Mouse (Mus musculus): ENCODE results near the gene Cdipt. TPM values are rescaled to one million over a fixed set of nuclear protein-coding genes. Genes with fewer than 3 reads are reported as not detected.

Cdipt gene
- polyA plus RNA-seq, 1 experiment from 2014 or later = 117 TPM

DNA sequence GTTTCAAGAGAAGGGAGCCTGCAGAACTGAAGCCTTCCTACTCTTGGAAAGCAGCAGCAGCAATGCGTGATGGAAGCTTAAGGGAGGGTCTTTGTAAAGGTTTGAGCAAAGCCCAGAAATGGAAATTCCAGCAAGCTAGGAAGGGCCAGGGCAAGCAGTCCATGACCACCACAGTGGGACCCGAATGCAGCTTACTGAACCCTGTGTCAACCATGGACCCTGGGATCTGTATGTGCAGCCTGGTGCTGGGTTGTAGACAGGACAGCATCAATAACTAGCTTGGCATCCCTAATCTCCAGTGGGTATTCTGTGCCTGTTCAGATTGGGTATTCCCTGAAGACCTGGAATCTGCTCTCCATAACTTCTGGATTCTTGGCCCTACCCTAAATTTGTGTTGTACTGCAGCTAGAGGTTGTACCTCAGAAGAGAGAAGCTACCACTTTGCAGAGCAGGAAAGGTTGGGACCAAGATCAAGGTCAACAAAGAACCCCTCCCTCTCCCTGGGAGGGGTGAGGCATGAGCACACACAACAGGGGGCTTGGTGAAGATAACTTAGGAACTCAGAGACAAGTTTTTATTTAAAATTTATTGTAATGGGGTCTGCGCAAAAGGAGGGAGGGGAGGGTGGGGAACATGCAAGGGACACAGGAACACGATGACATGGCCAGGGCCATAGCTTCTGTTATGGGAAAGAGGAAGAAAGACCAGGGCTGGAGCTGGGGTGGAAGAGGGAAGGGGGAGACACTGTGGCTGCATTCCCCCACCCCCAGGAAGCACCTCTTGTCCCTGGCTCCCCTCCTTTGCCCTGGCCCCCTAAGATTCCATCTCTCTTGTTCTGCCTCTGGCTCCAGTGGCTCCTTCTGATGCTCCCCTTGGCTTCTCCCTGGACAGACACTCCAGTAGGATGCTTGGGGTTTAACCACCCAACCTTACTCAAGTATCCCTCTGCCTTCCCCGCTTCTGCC, 46.1 kb downstream of the Cdipt start:
- peak overlapping the region; percentile 56 for H3K9ac ChIP-seq
- H3K9me3 ChIP-seq = no peaks in the 10 kb centered on the region
- WGBS = 40% methylated on average over 5 of the region's 5 CpGs
- H3K27ac ChIP-seq = peak overlapping the region; percentile 83
- H3K4me2 ChIP-seq = peak overlapping the region; percentile 88
- H3K36me3 ChIP-seq = peaks cover 26% of the 10 kb centered on the region
- no peak for ATAC-seq (ENCODE audit: borderline replicate concordance, extremely low read depth, low FRiP score, low TSS enrichment)
- no peaks in the 10 kb centered on the region for H3K27me3 ChIP-seq
- H3K4me1 ChIP-seq = peaks cover 73% of the 10 kb centered on the region
- H3K4me3 ChIP-seq = peak overlapping the region; percentile 47

DNA sequence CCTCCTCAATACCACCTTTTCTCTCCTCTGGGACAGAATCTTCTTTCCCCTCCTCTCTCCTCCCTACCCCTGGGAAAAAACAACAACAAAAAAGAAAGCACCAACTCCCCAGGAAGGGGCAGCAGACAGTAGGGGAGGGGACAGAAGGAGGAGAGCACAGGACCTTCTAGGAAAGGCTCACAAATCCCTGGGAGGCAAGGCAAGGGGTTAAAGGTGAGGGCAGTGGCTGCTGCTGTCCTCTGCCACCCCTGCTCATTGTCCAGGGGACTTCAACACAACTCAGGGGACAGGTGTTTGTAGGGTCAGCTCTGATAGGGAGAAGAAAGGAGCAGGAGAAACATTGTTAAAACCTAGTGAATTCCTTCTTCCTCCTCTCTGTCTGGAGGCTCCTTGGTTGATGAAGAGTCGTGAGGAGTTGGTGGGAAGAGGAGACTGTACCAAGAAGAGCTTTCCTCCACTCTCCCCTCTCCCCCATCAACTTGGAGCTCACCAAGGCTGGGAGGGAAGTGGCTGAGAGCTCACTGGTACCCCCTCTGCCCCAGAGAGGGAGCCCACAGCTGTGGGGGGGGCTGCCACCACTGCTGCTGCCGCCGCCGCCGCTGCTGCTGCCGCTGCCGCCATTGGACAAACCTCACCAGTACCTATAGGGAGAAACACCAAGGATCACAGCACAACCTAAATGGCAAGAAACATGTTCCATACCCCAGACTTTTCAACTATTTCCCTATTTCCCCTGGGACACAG, 47.0 kb downstream of the Cdipt start:
- no peak overlapping the region for H3K4me3 ChIP-seq
- H3K4me2 ChIP-seq = peak overlapping the region; percentile 80
- H3K36me3 ChIP-seq = peaks cover 26% of the 10 kb centered on the region
- H3K4me1 ChIP-seq = peaks cover 72% of the 10 kb centered on the region
- no peak overlapping the region for H3K9ac ChIP-seq
- no peaks in the 10 kb centered on the region for H3K9me3 ChIP-seq
- WGBS = 74% methylated on average over 7 of the region's 7 CpGs
- H3K27ac ChIP-seq = peak overlapping the region; percentile 42; the same call in 1 of the 2 replicates
- no peaks in the 10 kb centered on the region for H3K27me3 ChIP-seq
- ATAC-seq (ENCODE audit: borderline replicate concordance, extremely low read depth, low FRiP score, low TSS enrichment) = no peak

GRCm38 (mm10) chr7:127023272-127023691, 47.6 kb downstream of the Cdipt start:
- Histone ChIP-seq H3K36me3 (peaks cover 26% of the 10 kb centered on the region), H3K9me3 (no peaks in the 10 kb centered on the region), H3K4me2 (peak overlapping the region; percentile 80), H3K9ac (peak overlapping the region; percentile 98), H3K4me3 (peak overlapping the region; percentile 86), H3K27ac (no peak overlapping the region), H3K4me1 (peaks cover 72% of the 10 kb centered on the region), H3K27me3 (no peaks in the 10 kb centered on the region)
- no peak for ATAC-seq (ENCODE audit: borderline replicate concordance, extremely low read depth, low FRiP score, low TSS enrichment)
- 71% methylated on average over 13 of the region's 13 CpGs for WGBS

DNA sequence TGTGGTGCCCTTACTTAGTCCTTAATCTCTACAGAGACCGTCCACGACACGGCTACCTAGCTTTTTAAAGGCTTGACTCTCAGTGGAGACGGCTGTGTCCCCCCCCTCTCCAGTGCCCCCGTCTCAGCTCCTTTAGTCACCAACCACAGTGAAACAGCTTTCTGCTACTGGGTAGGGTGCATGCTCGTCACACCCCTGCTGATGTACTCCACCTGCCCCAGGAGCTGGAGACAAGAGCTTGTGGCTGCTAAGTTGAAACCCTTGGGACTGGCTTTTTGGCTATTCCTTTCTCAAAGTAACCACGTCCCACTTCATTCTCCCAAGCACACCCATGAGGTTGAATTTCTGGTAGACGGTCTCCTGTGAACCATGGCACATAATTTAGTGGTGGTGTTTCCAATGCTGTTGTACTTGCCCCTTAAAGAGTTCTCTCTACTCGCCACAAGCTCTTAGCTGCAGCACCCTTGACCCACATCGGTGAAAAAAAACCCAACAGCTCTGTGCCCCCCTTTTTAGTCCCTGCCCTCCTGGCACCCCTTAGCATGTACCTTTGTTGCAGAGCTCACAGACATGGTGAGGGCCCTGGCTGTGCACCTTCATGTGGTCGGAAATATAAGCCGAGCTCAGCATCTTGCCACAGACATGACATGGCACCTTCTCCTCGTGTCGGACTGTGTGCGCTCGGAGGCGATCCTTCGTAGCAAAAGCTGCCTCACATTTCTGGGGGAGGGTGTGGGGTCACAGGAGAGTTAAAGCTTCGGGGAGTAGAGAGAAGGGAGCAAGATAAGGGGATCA, 48.4 kb downstream of the Cdipt start:
- Histone ChIP-seq H3K27me3 (no peaks in the 10 kb centered on the region), H3K9ac (peak overlapping the region; percentile 98), H3K4me3 (peak overlapping the region; percentile 86), H3K36me3 (peaks cover 34% of the 10 kb centered on the region), H3K27ac (0 out of 2 replicates have a peak overlapping the region, but pooled peaks have one; percentile 99), H3K4me2 (peak overlapping the region; percentile 80), H3K4me1 (peaks cover 66% of the 10 kb centered on the region), H3K9me3 (no peaks in the 10 kb centered on the region)
- WGBS = 19% methylated on average over 19 of the region's 19 CpGs
- ATAC-seq (ENCODE audit: borderline replicate concordance, extremely low read depth, low FRiP score, low TSS enrichment) = no peak

DNA sequence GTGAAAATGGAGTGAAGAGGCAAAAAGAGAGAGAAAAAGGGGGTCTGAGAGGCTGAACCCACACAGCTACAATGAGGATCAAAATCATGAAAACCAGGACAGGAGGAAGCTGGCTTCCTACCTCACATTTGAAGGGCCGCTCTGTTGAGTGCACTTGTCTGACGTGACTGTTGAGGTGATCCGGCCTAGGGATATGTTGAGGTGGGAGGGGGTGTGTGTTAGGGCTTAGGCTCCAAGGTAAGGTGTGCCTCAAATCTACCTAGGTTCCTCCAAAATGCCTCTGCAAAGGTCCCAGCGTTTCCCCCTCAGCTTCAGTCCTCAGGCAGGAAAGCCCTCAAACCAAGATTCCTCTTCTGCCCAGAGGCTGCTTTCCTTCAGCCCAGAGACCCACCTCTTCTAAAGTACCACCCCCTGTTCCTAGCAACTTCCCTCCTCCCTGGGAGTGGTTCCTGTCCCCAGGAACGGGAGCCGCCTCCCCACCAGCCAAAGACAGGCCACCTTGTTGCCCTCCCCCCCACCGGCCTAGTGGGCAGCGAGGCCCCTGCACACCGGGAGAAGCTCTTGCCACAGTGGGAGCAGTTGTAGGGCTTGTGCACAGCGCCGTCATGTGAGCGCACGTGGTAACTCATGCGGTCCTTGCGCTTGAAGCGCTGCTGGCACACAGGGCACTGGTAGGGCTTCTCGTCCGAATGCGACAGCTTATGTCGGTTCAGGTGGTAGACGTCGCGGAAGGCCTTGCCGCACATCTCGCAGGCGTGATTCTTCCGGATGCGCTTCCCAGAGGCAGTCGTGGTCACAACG, 49.2 kb downstream of the Cdipt start:
- peak overlapping the region; percentile 86 for H3K4me3 ChIP-seq
- peaks cover 57% of the 10 kb centered on the region for H3K4me1 ChIP-seq
- H3K36me3 ChIP-seq = peaks cover 43% of the 10 kb centered on the region
- H3K9me3 ChIP-seq = no peaks in the 10 kb centered on the region
- H3K4me2 ChIP-seq = peak overlapping the region; percentile 80
- peak overlapping the region; percentile 98 for H3K9ac ChIP-seq
- WGBS = under 1% methylated on average over 30 of the region's 30 CpGs
- peak; percentile 11; the same call in 1 of the 2 replicates for ATAC-seq (ENCODE audit: borderline replicate concordance, extremely low read depth, low FRiP score, low TSS enrichment)
- H3K27ac ChIP-seq = peak overlapping the region; percentile 99
- H3K27me3 ChIP-seq = no peaks in the 10 kb centered on the region

DNA sequence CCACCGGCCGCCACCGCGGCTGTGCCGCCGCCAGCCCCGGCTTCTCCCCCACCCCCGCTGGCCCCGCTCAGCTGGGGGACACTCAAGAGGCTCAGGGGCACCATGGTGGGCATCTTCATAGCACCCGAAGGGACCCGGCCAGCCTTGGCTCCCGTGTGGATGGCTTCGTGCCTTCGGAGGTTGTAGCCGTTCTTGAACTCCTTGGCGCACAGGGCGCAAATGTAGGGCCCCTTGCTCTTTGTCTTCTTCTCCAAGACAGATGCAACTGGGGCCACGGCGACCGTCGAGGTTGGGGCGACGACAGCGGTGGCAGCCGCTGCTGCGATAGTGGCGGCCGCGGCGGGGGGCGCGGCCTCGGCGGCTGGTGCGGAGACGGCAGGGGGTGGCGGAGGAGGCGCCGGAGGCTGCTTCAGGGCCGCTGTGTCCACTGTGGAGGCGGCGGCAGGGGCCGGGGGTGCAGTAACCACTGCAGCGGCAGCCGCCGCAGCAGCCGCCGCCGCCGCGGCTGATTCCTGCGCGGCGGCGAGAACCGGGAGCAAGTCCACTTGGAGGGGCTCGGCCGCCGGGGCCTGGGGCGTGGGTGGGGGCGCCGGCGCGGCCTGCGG, 49.9 kb downstream of the Cdipt start:
- under 1% methylated on average over 65 of the region's 65 CpGs for whole genome bisulfite sequencing
- H3K36me3 ChIP-seq = peaks cover 50% of the 10 kb centered on the region

DNA sequence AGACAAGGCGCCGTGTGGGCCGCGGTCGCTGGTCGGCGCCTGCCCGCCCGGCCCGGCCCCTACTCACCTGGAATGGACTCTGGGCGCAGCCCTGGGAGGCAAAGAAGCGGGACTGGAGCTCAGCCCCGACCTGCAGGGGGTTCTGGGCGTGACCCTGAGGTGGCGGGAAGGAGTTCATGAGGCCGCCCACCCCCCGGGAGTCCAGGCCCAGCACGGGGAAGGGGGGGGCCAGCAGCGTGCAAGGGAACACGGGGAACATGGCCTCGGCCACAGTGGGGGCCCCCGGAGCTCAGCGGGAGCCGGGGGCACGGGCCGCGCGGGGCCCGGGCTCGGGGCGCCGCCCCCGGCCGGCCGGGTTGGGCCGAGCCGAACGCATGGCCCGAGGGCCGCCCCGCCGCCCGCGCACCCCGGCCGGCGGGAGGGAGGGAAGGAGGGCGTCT, 50.5 kb downstream of the Cdipt start:
- Histone ChIP-seq H3K4me1 (peaks cover 46% of the 10 kb centered on the region), H3K9ac (peak overlapping the region; percentile 98), H3K4me2 (peak overlapping the region; percentile 80), H3K27me3 (no peaks in the 10 kb centered on the region), H3K9me3 (no peaks in the 10 kb centered on the region), H3K4me3 (peak overlapping the region; percentile 86), H3K27ac (peak overlapping the region; percentile 99), H3K36me3 (peaks cover 55% of the 10 kb centered on the region)
- WGBS = under 1% methylated on average over 24 of the region's 48 CpGs
- peak; percentile 16 for ATAC-seq (ENCODE audit: borderline replicate concordance, extremely low read depth, low FRiP score, low TSS enrichment)

More for the DNA sequence above, 49.9 kb downstream of the Cdipt start:
- Histone ChIP-seq H3K9me3 (no peaks in the 10 kb centered on the region), H3K4me2 (peak overlapping the region; percentile 80), H3K27me3 (no peaks in the 10 kb centered on the region), H3K4me1 (peaks cover 51% of the 10 kb centered on the region), H3K27ac (peak overlapping the region; percentile 99), H3K4me3 (peak overlapping the region; percentile 86), H3K9ac (peak overlapping the region; percentile 98)
- no peak; the same call in 1 of the 2 replicates for ATAC-seq (ENCODE audit: borderline replicate concordance, extremely low read depth, low FRiP score, low TSS enrichment)

GRCm38 (mm10) chr7:127026616-127026983, 50.9 kb downstream of the Cdipt start:
- ATAC-seq (ENCODE audit: borderline replicate concordance, extremely low read depth, low FRiP score, low TSS enrichment) = peak; percentile 15; the same call in 1 of the 2 replicates
- Histone ChIP-seq H3K9me3 (no peaks in the 10 kb centered on the region), H3K27me3 (no peaks in the 10 kb centered on the region), H3K27ac (peak overlapping the region; percentile 99), H3K36me3 (peaks cover 59% of the 10 kb centered on the region), H3K9ac (peak overlapping the region; percentile 98), H3K4me3 (peak overlapping the region; percentile 86), H3K4me2 (peak overlapping the region; percentile 80), H3K4me1 (peaks cover 42% of the 10 kb centered on the region)
- WGBS = no CpG with 5 or more reads among the region's 48 CpGs

DNA sequence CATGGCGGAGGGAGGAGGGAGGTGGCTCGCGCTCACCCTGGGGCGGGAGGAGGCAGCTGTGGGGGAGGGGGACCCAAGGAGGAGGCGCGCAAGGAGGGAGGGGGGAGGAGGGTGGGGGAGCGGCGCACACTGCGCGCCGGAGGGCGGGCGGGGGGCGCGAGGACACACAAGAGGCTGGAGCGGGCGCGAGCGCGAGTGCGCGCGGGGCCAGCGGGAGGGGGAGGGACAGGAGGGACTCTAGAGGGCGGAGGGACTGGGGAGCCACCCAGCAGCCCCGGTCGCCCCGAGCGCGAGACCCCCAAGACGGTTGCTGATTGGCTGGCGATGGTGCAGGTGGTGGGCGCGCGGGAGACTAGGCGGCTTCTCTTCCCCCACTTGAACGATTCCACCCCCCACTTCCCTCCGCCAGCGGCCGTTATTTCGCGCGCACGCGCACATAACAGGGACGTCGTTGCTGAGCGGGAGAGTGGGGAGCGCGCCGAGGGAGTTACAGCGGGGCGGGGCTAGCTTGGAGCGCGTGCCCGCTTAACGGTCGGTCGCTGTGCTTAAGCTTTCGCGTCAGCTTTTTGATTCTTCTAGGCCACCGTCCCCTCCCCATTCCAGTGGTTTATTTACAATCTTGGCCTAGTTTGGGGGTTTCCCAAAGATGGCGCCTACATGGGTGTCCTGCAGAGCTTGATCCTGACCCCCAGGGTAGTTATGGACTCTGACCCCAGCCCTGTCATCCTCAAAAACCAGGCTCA, 51.4 kb downstream of the Cdipt start, which contains the start of gene Maz:
Gene Maz, minus strand, starts transcription at position 54 of the 743 bp plus-strand sequence.
- Histone ChIP-seq H3K4me2 (peak within 1 kb of the TSS; percentile 80), H3K9me3 (no peaks in the 10 kb centered on the region), H3K4me3 (peak within 1 kb of the TSS; percentile 86), H3K9ac (peak within 1 kb of the TSS; percentile 98), H3K27me3 (no peaks in the 10 kb centered on the region), H3K4me1 (peaks cover 37% of the 10 kb centered on the region), H3K36me3 (peaks cover 62% of the 10 kb centered on the region), H3K27ac (peak within 1 kb of the TSS; percentile 99)
- under 1% methylated on average over 62 of the region's 63 CpGs for WGBS
- peak; percentile 93 for ATAC-seq (ENCODE audit: borderline replicate concordance, extremely low read depth, low FRiP score, low TSS enrichment)

- Histone ChIP-seq H3K27ac (peak overlapping the region; percentile 99), H3K36me3 (peaks cover 62% of the 10 kb centered on the region), H3K4me3 (peak overlapping the region; percentile 86), H3K4me2 (peak overlapping the region; percentile 68), H3K4me1 (peaks cover 30% of the 10 kb centered on the region), H3K9me3 (no peaks in the 10 kb centered on the region), H3K27me3 (no peaks in the 10 kb centered on the region), H3K9ac (peak overlapping the region; percentile 51)
- no peak for ATAC-seq (ENCODE audit: borderline replicate concordance, extremely low read depth, low FRiP score, low TSS enrichment)
- 48% methylated on average over 8 of the region's 8 CpGs for WGBS
Observed at GRCm38 (mm10) chr7:127027885-127028284, 52.2 kb downstream of the Cdipt start.

Measured in lung, embryonic 15.5 days (tissue).